Mouse (Mus musculus) cerebellum, postnatal 10 days (tissue): ENCODE measurements around the gene Grsf1.

Experiments
- DNase-seq, 2 experiments: peaks; one replicate each; pipeline ENCODE4 v3.0.0; 2021; ENCODE audit warnings: mixed read lengths in 2 of 2

The Grsf1 gene

GRCm38 (mm10) chr5:88627545-88627944, 48.4 kb downstream of the Grsf1 start:
- DNase-seq, result no peak

GRCm38 (mm10) chr5:88616988-88617387, 59.0 kb downstream of the Grsf1 start:
- DNase-seq, result no peak

- DNase-seq, result no peak
These were observed 61.8 kb downstream of the Grsf1 start for GRCm38 (mm10) chr5:88614129-88614528.
